Mouse (Mus musculus) layer of hippocampus, postnatal 25 days (tissue): ENCODE measurements around the gene Sp6. TPM values are rescaled to one million over a fixed set of nuclear protein-coding genes. Genes with fewer than 3 reads are reported as not detected.
A peak's percentile ranks its signal among the peaks of the same experiment; 100 is the strongest.

Source experiments
- DNase-seq, 2 experiments: peaks; one replicate each; pipeline ENCODE4 v3.0.0; 2022; ENCODE audit warnings: mixed read lengths in 2 of 2, low spot score in 1 of 2; ENCODE audit errors: extremely low spot score in 1 of 2
- total RNA-seq, 2 experiments: library from RNA; stranded (reverse); gene quantifications; 2 replicates each; pipeline ENCODE4 v1.2.3; 2021

The Sp6 gene
- total RNA-seq, 2 experiments from 2014 or later, result 0.86 to 1.8 TPM

- DNase-seq, result no peak
These were observed 31.7 kb upstream of the Sp6 start for GRCm38 (mm10) chr11:96981461-96981860.

- peak; percentile 78 to 85 for DNase-seq
These were observed 30.8 kb upstream of the Sp6 start for GRCm38 (mm10) chr11:96982355-96982754.

GRCm38 (mm10) chr11:96982859-96983258, 30.3 kb upstream of the Sp6 start, which contains the start of gene Sp2:
Gene Sp2 (minus strand): TSS chr11:96982959.
- DNase-seq, result no peak

GRCm38 (mm10) chr11:96984903-96985302, 28.3 kb upstream of the Sp6 start:
- DNase-seq, result no peak

DNA sequence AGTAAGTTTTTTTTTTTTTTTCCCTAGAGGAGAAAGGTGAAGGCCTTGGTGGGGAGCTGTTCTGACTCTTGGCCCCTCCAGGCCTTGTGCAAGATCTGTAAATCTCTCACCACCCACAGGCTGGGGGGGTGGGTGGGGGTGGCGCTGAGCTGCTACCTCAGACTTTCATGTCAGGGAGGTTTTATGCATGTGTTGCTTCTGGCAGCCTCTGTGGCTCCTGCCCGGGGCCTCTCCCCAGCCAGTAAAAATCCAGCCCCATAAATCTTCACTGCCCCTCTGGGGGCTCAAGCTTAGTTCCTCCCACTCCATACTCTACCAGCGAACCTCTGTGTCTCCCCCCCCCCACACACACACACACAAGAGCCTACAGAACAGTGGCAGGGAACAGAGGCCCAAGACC, 26.7 kb upstream of the Sp6 start:
- DNase-seq, result no peak

DNA sequence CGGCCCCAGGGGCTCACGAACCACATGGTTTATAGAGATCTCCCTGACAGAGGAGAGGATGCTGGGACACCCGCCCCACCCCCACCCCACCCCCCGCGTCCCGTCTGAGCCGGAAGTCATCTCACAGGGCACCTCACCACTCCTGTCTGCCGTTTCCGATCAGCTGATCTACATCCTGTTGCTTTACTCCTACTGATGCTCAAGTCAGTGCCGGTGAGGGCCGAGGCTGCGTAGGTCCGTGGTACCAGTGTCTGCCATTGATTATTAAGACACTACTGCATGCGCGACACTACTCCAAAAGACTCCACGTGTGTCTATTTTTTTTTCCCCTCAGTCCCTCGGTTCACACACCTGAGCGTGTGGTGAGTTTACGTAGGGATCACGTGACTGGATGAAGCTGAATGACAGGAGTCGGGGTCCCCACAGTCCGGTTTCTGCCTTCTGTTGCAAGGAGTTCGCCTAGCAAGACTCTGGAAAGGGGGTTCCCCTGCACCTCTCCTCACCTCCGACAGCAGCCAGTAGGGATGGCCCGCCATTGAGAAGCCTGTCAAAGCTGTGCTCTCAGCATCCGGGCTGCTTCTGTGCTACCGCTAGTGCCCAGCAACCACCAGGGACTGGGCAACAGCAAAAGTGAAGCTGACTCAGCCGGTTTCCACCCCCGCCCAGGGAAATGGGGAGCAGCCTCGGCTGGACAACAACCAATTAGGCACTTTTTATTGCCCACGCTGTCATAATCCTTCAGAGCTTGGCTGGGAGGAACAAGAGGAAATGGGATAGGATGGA, 25.1 kb upstream of the Sp6 start:
- no peak for DNase-seq

- no peak for DNase-seq
These were observed 21.7 kb upstream of the Sp6 start for GRCm38 (mm10) chr11:96991501-96991900.

DNA sequence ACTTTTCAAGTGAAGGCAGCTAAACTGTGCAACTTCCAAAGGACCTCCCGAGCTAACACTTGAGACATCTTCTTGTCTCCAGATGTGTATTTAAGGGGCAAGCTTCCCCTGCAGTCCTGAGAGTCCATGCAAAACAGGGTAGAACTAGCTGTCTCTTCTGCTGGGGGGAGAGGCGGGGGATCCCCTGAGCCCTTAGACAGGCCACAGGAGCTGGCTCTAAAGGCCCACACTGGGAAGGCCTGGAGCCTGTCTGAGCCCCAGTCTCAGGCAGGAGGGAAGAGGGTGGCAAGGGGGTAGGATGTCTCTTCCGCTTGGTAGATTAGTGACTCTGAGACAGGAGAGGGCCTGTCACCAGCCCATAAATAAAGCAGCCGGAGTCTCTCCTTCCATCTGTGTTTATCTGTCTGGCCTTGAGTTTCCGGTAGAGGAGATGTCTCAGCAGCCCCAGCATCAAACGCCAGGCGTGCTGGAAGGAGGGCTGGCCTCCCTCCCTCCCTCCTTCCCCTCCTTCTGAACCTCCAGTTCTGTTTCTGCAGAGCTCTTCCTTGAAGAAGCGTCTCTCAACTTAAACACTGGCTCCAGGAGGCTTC, 20.4 kb upstream of the Sp6 start:
- DNase-seq, result no peak

DNA sequence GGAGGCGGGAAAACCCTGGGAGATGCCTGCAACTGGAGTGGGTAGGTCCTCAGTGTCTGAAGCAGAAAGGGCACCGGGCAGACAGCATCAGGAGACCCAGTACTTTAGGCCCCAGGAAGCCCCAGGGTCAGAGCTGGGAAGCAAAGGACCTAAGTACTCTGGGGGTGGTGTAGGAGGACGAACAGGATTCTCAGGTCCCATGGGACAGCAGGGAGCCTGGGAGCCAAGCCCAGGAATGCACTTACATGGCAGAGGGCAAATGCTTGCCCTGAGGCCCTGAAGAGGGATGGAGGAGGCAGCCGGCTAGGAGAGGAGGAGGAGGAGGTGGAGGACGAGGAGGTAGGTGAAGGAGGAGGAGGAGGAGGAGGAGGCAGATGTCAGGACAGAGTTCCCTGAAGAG, 18.2 kb upstream of the Sp6 start:
- no peak for DNase-seq

DNA sequence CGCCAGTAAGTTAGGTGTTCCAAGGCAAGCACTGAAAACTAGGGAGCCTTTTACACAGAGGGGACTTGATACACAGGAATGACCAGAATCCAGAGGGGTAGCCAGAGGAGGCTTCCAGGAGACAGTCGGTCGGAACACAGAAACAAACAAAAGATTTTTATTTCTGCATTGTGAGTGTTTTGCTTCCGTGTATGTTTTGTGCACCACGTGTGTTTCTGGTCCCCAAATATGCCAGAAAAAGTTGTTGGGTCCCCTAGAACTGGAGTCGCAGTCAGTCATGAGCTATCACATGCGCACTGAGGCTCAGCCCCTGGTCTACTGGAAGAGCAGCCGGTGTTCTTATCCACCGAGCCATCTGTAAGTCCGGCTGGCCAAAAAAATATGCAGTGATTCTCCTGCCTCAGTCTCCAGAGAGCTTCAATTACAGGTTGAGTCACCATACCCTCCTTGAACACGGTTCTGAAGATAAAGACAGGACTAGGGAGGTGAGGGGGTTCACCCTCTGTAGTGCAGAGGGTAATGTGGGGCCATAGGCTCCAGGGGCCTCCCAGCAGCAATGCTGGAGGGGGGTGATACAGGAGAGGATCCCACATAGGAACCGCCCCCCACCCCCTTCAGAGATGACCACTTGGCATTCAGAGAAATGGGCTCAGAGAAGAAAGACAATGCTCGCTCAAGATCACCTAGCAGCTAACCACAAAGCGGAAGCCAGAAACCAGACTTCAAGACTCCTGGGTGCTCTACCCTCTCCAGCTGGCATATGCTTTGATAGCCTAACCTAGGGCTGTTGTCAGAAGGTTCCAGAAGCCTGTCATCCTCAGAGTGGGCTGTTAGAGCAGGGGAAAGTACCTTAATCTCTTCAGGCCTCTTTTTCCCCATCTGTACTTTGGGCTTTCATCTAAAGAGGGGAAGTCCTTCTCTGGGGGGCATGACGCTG, 17.1 kb upstream of the Sp6 start:
- DNase-seq, result no peak

DNA sequence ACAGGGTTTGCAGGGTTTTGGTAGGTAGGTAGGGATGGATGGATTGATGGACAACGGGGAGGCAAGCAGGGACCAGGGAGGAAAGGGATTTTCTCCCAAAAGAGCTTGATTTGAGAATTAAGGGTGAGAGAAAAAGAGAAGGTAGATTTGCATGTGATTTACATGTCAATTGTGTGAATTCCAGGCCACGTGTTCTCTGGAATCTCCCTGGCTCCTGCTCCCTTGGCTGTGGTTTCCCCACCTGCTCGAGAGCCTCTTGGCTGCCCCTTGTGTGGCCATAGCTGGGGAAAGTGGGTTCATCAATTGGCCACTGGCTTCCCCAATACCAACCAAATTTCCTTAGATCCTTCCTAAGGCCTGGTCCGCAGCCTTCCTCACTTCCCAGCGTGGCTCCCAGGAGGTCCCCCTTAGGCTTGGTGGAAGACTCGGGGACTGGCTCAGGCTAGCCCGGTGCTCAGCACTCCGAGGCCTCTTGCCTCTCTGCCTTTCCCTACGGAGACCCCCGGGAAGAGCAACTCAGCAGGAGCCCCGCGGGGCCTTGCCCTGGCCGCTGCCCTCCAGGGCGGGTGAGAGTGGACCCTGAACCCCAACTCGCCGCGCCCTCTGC, 16.3 kb upstream of the Sp6 start:
- DNase-seq, result no peak

- peak in 1 of 2 experiments; percentile 33 for DNase-seq
These were observed 15.7 kb upstream of the Sp6 start for GRCm38 (mm10) chr11:96997380-96997956.

DNA sequence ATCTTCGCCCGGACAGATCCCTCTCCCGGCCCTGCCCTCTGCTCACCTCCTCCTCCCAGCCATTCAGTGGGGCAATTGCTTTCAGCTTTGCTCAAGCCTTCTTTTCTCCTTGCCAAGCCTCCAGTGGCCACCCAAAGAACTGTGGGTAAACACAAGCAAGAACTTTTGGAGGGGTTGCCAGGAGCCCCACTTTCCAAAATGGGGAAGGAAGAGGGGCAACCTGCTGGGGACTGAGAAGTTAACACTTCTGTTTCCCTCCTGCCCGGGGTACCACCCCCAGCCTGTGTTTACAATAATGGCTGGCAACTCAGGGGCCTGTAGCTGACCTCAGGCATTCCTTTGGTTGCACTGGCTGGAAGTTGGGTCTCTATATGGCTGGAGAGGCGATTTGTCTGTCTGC, 10.0 kb upstream of the Sp6 start:
- DNase-seq, result no peak

DNA sequence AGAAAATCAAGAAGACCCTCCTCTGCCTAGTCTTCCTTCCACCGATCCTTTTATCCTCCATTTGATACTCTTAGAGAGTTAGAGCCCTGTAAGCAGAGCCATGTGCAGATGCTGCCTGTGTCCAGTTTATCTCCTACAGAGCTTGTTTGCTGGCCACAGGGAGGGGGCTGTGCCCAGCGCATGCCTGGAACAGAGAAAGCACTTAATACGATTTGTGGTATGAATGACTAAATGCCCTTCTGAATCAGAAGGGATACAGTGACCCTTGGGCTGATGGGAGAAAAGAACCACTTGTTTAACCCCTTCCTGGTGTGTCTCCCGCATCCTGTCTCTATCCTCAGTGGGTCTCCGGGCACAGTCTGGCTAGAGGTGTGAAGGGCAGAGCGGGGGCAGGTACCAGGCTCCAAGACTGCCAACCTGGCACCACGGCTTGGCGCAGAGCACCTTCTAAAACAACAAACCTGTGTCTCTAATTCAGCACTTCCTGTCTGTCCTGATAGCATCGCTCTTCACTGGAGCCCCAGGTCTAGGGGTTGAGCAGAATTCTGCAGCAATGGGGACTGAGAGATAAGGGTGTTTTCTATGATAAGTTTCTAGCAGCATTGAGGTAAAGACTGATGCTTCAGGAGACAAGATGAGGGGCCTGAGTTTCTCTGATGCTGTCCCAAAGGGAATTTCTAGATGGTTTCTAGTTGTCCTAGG, 6.0 kb upstream of the Sp6 start:
- no peak for DNase-seq

GRCm38 (mm10) chr11:97009198-97009790, 3.9 kb upstream of the Sp6 start:
- no peak for DNase-seq

DNA sequence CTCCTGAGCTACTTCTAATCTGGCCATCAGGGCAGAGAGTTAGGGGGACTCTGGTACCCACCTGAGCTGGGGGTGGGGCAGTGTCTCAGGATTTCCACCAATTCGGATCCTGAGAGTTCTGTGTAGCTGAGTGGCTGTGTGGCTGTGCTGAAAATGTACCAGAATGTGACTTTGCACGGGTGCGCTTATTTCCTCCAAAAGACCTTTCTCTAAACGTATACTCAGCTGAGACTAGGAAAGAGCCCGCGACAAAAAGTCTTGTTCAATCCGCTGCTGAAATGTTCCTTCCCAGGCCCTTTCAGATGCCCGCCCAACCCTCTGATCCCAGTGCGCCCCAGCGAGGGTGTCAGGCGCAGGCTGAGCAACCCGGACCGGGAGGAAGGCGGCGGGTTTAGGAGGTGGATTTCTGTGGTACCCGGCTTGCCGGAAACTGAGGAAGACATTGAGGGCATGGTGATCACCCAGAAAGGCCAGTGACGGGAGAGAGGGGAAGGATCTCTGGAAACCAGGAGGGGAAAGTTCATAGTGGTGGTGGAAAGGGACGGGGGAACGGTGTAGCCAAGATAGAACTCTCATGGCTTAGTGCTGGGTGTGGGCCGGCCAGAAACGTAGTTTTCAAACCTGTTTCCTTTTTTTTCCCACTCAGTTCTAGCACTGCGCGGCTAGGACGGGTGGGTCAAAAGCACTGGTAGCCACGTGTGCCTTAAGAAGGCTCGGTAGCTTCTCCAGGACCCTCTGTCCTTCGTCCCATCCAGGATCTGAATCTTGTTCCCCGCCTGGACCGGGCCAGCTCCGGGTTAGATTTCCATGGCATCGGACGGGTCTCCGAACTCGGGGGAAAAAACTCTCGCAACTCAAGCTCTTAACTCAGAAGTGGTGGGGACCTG, 4.7 kb downstream of the Sp6 start:
- DNase-seq, result no peak

DNA sequence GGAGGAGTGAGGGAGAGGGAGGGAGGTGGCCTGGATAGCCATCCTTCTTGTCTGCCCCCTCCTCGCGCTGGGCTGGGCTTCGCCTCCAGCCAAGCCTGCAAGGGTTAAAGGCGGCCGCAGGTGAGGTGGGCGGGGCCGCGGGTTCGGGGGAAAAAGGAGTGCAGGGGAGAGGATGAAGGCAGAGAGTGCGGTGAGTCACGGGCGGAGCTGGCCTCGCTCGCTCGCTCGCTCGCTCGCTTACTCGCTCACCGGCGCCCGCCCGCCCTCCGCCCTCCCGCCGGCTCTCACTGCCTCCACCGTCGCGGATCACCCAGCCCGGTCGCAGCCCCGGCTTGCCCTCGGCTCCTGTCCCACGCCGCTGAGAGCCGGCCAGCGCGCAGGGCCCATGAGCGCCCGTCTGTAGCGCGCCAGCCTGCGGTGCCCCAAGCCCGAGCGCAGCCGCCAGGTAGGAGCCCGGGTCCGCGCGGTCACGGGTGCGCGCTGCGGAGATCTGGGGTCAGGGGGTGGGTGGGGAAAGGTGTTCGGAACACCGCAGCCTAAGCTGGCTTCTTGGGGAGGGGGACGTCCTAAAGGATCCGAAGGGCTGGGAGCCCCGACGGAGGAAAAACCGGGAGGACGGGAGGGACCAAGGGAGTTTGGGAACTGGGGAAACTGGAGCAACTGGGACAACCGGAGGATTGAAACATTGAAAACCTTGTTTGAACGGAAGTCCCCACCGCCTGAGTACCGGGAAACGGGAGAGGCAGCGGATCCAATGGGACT, 5.6 kb downstream of the Sp6 start:
- no peak for DNase-seq

DNA sequence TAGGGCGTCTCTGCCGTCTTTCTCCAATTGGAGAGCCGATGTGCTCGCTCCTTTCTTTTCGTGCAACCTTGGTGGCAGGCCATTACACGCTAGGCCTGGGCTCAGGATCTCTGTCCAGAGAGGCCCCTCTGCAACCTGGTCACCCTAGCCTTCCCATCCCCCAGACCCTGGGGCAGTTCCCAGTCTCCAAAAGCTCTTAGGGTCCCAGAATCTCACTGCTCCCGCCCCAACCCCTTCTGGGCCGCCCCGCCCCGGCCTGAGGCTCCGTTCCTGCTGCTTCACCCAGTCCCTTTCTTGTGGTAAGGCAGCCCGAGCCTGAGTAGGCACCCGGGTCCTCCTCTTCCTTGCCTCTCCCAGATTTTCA, 6.1 kb downstream of the Sp6 start:
- no peak for DNase-seq
